Mouse (Mus musculus) lung, postnatal 0 days (tissue): ENCODE measurements at regions not wholly inside any gene's neighbourhood (a gene's known extent, or its start where the extent isn't known, plus 50 kb on each side); places are given as distances from the start of the nearest gene placed in this dataset.

Source experiments
- CTCF ChIP-seq: IDR thresholded peaks from 2 replicates; pipeline ENCODE4 v1.5.1; 2016; ENCODE audit warnings: antibody characterized with exemption, mild to moderate bottlenecking
- EP300 ChIP-seq: IDR thresholded peaks from 2 replicates; pipeline ENCODE4 v1.6.1; 2016; ENCODE audit warnings: antibody characterized with exemption, mild to moderate bottlenecking, control low read depth

- TF ChIP-seq CTCF = no peak
- TF ChIP-seq EP300 = no peak
These were observed 130.7 kb upstream of the Pgrmc2 start for GRCm38 (mm10) chr3:41213533-41213932.
